Mouse (Mus musculus) urinary bladder, adult 2 months (tissue): ENCODE results near the gene Lhx4. TPM values are rescaled to one million over a fixed set of nuclear protein-coding genes. Genes with fewer than 3 reads are reported as not detected.

Experiments used
- DNase-seq: peaks from one replicate; pipeline ENCODE4 v3.0.0; 2022; ENCODE audit warnings: low spot score
- polyA plus RNA-seq: library from polyadenylated mRNA; depleted of rRNA; stranded (reverse); fragments of >200 nt; gene quantifications from 2 replicates; pipeline ENCODE4 v1.2.3, GENCODE M21; 2012; rRNA removed

Lhx4 gene
- not detected in 2 replicates for polyA plus RNA-seq

DNA sequence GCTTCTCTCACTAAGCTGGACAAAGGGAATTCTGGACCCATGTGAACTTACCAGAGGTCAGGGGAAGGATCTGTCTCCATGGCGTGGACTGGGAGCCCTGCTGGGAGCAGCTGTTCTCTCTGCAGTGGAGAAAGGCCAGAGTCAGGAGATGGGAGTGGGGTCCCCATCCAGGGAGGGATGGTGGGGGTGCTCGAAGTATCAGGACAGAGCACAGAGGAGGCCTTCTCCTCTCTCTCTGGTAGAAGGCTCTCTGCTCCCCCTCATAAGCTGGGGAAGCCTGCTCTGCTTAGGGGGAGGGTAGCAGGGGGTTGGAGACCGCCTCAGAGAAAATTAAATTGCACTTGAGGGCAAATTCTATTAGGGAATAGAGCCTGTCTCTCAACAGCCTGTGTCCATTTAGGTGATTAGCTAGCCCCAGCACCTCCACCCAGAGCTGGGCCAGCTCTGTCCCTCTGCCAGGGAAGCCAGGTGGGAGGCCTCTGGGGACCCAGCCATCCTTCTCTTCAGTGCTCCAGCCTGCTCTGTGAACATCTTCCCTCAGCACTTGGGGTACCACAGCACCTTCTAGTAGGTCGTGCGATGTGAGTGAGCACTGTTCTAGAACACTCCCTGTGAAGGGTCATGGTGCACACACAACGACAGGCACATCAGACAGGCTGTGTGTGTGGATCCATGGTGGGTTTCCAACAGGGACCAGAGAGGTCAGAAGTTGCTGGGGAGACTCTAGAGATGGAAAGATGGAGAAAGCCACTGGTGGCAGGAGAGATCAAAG lies at the start of gene Lhx4:
Lhx4 (minus strand) TSS at position 201 of the 772 bp plus-strand sequence.
- no peak for DNase-seq

DNA sequence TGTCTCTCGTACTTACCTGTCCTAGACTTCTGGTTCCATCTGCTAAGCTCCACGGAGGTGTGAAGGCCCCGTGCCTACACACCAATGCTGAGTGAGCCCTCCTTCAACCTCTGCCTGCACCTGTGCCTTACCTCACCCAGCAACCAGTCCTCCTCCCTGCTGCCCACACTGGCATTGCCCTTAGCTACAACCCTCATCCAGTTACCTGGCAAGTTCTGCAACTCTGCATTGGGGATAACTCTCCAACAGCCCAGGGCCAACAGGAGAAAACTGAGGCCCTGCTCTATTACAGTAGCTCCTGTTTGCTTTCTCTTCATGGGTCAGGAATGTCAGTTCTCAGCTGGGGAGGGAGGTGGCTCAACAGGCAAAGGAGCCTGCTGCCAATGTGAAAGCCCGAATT lies 46.5 kb upstream of the Lhx4 start:
- DNase-seq, result no peak

DNA sequence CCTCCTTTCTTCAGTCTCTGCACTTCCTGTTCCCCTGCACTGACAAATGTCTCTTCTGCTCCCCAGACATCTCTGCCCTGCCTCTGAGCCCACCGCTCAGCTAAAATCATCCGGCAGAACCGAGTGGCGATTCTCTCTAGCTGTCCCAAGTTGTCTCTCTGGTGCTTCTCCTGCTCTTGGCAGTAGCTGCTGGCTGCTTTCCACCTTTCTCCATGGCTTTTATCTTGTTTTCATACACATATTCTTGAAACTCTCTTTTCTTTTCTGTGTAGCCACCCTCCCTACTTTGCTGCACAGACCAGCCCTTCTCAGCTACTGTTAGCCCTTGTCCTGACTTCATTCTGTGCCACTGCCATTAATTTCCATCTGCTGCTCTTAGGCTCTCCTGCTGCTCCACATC lies 45.9 kb upstream of the Lhx4 start:
- no peak for DNase-seq

DNA sequence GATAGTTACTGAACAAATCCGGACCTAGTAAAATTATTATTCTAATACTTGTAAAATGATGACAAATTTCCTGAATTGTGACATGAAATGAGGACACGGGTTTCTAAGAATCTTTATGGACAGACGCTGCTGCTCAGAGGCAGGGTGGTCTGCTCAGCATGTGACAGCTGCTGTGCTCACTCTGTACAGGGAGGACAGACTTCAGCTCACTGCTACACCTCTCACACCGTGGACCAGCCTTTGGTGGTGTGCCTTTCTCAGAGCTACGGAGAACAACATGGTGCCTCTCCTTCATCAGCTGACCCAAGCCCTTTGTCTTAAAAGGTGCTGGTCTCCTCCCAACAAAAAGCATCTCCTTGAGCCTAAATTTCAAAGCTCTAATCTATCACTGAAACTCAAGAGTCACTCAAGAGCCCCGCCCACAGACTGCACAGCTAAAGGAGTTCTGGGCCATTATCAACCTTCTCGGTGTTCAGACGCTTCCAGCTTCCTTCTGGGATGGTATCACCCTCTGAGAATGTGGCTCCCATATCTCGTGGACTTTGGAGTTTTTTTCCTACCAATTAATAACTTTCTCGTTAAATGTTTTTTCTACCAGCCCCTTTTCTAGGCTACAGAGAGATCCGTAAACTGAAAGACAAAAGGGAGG lies 45.4 kb upstream of the Lhx4 start:
- no peak for DNase-seq

DNA sequence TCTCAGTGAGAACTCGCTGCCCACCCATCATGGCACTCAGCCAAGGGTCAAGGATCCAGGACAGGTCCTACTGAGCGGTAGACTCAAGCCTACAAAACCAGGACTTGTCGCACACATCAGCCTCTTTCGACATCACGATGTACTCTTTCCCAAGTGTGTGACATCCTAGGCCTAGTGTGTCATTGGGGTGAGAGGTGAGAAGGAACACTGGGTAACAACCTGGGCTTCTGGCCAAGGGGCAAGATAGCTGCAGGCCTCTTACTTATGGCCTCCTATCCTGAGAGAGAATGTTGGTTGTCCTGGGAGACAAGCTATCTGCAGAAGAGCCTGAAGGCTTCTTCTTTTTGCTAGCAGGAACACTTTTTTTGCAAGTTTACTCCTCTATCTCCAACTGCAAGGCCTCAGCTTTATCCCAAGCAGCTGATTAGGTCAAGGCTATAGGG lies 44.3 kb upstream of the Lhx4 start:
- DNase-seq, result no peak

DNA sequence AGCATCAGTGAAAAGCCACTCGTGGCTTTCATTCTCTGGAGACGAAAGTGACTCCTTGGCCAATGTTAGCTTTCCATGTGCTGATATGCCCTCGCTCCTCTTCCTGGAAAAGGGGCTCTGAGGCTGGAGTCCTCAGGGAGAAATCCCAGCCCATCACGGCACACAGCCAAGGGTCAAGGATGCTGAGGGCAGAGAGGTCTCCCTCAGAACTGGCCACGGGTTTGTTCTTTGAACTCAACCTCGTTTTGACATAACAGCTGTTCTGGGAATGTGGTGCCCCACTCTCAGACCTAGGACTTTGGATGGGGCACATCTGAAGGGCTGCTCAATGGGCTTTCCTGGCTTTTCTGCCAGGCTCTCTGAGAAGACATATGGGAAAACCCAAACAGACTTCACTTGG lies 43.4 kb upstream of the Lhx4 start:
- no peak for DNase-seq

DNA sequence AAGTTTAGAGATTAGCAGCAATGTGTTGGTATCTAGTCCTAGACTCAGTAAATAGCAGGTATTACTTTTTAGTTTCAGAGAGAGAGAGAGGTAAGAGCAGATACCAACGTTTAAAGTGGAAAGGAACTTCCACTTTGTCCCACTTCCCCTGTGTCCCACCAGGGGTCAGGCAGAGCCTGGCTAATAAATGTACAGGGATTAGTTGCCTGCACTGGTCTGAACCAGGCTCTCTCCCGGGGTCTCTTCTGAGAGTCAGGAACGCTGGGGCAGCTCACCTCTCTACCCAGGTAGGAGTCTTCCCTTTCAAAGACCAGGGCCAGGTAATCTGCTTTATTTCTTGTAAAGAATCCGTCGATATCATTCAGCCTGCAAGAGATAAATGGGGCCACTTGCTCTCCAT lies 40.4 kb upstream of the Lhx4 start:
- no peak for DNase-seq

DNA sequence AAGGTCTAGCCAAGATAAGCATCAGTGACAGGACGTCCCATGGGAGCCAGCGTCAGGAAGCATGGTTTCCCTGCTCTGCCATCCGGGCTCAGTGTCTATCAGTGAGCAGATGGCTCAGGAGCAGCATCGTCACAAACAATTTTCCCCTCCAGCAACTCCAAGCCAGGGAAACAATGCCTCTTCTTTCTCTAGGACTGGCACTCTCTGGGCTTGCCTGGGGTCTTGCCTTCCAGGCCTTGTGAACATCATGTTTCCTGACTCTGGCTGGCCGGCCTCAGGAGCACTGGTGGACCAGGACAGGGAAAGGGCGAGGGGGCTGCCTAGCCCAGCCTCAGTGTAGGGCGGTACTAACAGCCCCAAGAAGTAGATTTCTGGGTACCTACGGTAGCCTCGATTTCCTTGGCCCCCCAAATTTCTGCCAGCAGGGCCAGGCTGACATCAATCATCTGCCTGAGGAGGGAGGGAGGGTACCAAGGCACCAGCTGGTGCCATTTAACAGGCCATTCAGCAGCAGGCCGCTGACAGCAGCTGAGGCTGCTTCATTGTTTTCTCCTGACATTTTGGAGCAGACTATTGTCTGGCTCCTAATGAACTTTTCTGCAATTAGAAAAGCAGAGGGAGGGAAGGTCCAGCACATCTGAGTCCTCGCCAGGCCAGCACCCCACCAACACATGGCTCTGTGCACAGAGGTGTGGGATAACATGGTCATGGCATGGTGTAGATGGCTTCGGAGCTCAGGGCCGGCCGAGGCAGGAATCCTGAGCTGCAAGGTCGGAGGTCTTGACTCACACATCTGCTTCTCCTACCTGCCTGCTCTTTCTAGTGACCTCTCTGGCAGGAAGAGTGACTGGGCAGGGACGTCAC lies 38.9 kb upstream of the Lhx4 start:
- no peak for DNase-seq

DNA sequence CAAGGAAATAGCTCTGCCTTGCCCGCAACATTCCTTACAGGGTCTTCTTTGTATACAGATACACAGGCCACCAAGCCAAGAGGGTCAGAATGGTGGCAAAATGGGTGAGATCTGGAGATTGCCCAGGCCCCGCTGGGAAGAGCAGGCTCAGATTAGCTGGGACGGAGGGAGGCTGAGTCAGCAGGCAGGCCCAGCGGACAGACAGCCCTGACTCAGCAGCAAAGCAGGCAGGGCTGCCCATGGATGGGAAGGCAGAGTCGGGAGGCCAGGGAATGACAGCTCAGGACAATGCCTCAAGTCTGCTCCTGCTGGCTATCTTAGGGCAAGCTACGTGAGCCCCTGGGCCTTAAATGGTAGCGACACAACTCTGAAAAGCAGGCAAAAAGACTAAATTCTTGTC lies 34.4 kb upstream of the Lhx4 start:
- DNase-seq, result no peak

DNA sequence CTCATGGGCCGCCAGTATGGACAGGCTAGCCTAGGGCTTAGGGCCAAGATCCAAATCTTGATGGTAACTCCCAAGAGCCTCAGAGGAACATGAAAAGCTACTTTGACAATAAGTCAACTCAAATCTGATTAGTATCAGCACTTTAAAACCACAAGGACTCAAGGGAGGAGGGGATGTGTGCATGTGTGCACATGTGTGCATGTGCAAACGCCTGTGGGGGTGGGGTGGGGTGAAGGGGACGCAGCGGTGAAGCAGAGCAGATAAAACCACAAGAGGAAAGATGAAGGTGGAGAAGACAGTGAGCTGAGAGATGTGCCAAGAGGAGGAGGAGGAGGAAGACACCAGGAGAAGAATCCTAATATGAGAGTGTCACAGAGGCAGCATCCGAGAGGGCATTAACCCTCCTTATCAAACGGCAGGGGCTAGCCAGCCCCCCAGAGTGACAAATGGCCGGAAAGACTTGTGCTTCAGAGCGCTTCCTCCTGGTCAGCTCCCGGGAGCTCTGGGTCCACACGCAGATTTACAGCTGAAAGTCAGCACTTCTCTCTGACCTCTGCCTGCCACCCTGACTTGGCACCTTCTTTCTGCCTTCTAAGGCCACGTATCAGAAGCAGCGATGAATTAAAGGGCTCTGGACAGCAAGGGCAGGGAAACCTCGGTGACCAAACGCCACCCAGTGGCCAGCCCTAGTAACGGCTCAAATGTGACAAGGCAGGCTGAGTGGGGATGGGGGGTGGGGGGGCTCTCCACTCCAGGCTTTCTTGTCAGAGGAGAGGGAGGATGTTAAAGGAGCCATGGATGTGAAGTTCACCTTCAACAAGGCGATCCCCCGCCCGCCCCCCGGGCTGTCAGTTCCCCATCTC lies 33.1 kb upstream of the Lhx4 start:
- no peak for DNase-seq

DNA sequence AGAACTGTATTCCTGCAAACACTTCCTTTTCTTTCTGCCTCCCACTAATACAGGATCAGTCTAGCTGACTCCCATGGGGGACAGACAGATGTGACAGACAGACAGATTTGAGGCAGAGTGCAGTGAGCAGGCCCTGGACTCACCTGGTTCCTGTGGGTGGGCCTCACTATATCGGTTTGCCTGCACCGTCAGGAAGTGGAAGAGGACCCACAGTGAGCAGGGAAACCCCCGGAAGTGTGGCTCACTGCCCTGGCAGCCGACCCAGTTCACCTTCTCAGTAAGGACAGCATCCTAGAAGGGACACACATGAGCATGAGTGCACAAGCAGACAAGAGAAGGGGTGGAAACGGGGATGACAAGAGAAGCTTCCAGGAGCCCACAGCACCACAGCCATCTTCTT lies 30.9 kb upstream of the Lhx4 start:
- DNase-seq, result no peak

DNA sequence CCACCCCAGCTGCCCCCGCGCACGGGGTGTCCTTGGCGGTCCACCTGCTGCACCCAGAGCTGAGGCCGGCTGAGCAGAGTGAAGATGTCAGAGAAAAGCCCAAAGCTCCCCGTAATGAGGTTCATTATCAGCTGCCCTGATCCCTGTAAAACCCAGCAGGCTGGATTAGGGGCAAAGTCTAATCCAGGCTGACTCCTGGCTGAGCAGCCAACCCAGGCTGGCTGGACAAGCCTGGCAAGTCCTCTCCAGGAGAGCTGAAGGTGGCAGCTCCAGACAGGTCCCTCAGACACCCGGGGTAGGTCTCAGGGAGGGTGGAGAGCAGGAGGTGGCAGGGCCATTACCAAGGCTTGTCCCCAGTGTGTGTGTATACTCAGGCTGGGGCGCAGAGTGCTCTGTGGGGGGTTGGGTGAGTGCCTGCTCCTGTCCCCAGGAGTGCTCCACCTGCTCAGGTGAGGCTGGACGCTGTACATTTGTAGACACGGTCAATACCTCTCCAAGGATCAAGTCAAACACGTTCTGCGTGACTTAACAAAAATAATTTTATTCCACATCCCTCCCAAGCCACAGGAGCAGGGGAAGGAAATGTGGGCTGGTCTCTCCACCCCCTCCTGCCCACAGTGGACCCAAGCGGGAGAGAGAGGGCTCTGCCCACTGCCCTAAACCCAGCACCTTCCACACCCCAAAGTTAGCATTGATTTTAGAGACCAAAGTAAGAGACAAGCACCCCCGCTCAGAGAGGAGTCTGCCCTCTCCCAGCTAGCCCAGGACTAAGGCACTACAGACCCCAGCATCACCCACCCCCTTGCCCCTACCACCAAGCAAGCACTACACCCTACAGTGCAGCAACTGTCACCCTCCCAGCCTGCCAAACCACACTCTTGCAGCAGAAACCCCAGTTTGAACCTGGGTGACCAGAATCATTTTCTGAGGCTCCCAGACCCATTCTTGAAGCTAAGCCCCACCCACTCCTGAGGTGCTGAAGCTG lies 26.4 kb upstream of the Lhx4 start:
- no peak for DNase-seq

DNA sequence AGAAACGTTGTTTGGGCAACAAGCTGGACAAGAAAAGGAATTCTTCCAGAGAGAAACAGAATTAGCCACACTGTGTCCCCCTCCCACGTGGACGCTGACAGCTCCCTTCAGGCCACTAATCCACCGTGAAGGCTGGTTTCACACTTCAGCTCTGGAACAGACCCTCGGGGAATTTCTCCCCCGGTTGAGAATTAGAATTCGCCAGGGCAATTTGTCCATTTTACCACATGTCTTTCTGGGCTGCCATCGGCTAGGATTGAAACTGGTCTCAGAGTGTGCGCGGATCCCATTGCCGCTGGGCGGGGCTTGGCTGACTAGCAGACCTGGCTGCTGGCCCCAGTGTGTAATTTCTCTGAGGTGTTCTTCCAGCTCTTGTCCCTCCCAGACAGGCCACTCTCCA lies 7.7 kb upstream of the Lhx4 start:
- DNase-seq, result no peak

DNA sequence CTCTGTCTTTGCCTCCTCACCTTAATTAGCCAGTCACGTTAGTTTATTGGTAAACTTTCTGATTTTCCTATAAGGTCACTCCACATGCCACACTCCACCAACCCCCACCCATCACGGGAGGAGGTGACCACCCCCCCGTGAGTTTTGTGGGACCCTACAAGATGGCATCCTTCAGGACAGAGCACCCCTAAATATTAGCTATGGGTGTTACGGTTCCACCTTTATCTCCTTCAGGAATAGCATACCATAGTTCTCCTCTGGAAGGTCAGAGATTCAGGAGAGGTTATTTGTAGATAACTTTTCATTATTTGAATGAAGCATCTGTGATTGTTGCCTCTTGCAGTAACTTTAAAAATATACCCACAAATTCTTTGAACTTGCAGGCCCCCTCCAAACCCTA lies 7.2 kb upstream of the Lhx4 start:
- DNase-seq, result no peak

DNA sequence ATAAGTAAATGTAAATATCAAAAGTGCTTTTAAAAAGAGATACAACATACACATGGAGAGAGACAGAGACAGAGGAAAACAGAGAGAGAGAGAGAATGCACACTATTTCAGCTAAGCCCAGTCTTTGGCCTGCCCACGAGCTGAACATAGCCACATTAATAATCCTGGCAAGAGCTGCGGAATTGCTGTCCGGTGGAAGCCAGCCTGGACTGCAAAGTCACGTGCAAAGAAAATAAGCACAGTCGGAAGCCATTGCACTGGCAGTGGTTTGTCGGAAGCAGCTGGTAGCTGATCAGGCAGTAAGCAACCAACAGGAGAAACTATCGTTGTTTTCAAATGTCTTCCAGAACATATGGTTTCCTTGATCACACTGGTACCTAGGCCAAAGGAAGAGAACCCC lies 6.1 kb upstream of the Lhx4 start:
- no peak for DNase-seq

DNA sequence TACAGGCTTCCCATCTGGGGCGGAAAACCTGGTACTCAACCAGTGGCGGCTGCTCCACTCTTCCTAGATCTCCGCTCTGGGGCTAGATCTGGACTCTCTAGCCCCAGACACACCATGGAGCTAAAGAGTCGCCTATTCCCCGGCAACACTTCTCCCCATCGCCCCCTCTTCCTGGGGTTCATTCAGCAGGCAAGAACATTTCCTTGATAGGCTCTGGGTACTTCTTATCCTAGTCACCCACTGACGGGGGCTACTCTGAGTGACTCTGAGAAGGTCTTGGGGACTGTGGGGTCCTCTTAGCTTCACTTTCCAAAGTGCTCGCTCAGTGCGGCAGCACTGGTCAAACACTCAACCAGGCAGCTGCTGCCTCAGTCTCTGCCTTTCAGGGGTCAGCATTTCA lies 1.9 kb upstream of the Lhx4 start:
- DNase-seq, result no peak

DNA sequence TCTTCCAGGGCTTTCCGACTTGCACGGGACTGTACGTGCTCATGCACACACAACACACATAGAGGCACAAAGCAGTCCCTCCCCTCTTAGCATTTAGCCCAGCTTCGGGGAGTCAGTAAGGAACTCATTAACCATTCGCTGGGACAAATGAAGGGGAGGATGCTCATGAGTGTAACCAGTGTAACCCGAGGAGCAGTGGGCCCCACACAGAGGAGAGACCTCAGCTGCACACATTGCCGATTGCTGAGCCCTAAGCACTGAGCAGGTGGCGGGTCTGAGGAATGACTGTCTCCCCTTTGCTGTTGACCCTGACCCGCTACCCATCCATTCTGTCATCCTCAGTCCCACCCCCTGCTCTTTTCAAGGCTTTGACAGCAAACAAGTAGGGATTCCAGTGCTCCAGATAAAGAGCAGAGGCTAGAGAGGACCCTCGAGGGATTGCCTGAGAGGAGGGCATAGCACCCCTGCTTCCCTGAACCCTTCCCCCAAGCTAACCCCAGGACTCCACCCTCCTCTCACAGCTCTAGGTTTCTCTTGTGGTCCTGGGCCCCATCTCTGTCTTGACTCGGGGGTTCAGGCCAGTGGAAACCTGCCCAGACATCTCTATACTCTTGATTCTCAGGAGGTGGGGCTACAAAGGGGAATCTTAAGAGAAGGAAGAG lies 836 bp downstream of the Lhx4 start:
- DNase-seq, result no peak

DNA sequence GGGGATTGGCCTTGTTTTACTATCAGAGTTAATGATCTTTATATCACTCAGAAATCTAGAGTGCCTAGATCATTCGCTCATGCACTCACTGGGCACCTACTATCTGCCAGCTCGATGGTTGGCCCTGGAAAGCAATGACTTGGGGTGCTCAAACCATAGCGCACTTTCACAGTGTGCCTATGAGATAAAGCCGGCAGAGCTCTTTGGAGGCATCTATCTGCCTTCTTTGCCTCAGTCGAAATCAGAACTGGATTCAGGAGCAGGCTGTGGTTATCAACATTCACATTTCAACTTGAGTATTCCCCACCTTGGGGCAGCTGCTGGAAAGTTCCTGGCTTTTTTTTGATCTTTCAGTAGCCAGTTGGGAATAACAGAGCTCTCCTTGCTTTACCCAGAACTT lies 3.6 kb downstream of the Lhx4 start:
- DNase-seq, result no peak

DNA sequence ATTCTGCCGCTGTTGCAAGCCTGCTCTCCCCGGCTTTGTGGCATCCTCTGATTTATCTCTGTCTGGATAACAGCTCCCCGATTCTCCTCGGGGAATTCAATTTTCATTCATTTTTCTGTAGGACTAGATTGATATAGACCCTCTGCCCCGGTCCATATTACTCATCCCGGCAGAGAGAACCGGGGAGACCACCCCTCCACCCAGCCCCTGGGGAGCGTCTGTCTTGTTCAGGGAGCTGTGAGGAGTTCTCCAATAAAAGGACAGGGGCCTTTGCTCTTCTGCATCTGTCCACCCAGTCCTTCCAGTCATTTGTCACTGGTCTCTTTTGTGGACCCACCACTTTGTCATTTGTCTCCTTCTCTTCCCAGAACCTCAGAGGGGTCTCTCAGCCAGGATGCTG lies 4.5 kb downstream of the Lhx4 start:
- DNase-seq, result no peak
